Mouse (Mus musculus): ENCODE results near the gene Hipk1. TPM values are rescaled to one million over a fixed set of nuclear protein-coding genes. Genes with fewer than 3 reads are reported as not detected.

The Hipk1 gene
- polyA plus RNA-seq, 1 experiment from 2014 or later, result 11.0 TPM

DNA sequence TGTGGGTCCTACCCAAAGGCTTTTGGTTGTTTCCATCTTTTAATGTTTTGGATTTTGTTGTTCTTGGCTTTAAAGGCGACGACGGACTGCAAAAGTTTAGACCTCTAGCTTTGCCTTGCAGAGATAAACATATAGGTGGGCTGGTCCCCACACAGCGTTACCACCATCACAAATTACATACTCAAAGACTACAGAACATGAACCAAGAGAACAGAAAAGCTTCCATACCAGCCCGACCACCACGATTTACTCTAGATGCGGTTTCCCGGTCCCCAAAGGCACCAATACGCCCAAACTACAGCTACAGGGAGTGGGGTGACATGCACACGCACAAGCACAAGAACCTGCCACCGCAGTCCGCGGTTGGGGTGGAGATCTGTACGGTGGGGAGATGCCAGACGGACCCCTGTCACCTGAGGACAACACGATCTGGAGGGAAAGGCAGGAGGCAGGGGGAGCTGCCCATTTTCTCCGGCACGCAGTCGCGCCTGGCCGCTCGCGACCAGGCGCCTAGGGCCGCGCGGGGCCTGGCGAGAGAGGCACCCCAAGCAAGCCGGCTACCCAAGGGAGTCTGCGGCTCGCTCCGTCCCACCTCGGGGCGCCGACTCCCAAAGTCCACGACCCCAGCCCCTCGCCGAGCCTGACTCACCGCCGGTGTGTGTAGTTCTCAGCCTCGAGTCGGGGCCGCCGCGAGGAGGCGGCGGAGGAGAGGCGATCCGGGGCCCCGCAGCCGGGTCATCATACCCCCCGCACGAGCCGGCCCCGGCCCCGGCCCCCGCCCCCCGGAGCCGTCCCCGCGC is 817 bp downstream of the Hipk1 start:
- Histone ChIP-seq H3K4me1 (peaks cover 25% of the 10 kb centered on the region), H3K27me3 (0 out of 2 replicates have a peak, but pooled peaks cover 3% of the 10 kb centered on the region), H3K4me3 (peak overlapping the region; percentile 93), H3K36me3 (no peaks in the 10 kb centered on the region), H3K9ac (peak overlapping the region; percentile 93), H3K4me2 (replicated peaks) (peak overlapping the region; percentile 77), H3K27ac (peak overlapping the region; percentile 89), H3K9me3 (no peaks in the 10 kb centered on the region)
- WGBS, result 0% methylated on average over 48 of the region's 61 CpGs
- ATAC-seq (ENCODE audit: low FRiP score, low read depth), result peak; percentile 86

- Histone ChIP-seq H3K36me3 (no peaks in the 10 kb centered on the region), H3K4me1 (peaks cover 32% of the 10 kb centered on the region), H3K9ac (peak overlapping the region; percentile 93), H3K4me3 (peak overlapping the region; percentile 93), H3K4me2 (replicated peaks) (peak overlapping the region; percentile 77), H3K27ac (peak overlapping the region; percentile 29; the same call in 1 of the 2 replicates), H3K27me3 (0 out of 2 replicates have a peak, but pooled peaks cover 3% of the 10 kb centered on the region), H3K9me3 (no peaks in the 10 kb centered on the region)
- ATAC-seq (ENCODE audit: low FRiP score, low read depth), result no peak
- 3% methylated on average over 14 of the region's 14 CpGs for WGBS
These were observed 1.4 kb downstream of the Hipk1 start for GRCm38 (mm10) chr3:103789891-103790345.

GRCm38 (mm10) chr3:103789096-103789495 is 2.3 kb downstream of the Hipk1 start:
- ATAC-seq (ENCODE audit: low FRiP score, low read depth), result no peak
- peak overlapping the region; percentile 77 for H3K4me2 ChIP-seq (replicated peaks)
- no peaks in the 10 kb centered on the region for H3K9me3 ChIP-seq
- no peak overlapping the region for H3K9ac ChIP-seq
- peak overlapping the region; percentile 93; the same call in 1 of the 2 replicates for H3K4me3 ChIP-seq
- peaks cover 35% of the 10 kb centered on the region for H3K4me1 ChIP-seq
- 78% methylated on average over 7 of the region's 7 CpGs for WGBS
- 0 out of 2 replicates have a peak, but pooled peaks cover 2% of the 10 kb centered on the region for H3K27me3 ChIP-seq
- no peak overlapping the region for H3K27ac ChIP-seq
- no peaks in the 10 kb centered on the region for H3K36me3 ChIP-seq

- Histone ChIP-seq H3K27ac (no peak overlapping the region), H3K9me3 (no peaks in the 10 kb centered on the region), H3K27me3 (no peaks in the 10 kb centered on the region), H3K4me2 (replicated peaks) (no peak overlapping the region), H3K36me3 (no peaks in the 10 kb centered on the region), H3K9ac (no peak overlapping the region), H3K4me1 (peaks cover 35% of the 10 kb centered on the region), H3K4me3 (no peak overlapping the region)
- ATAC-seq (ENCODE audit: low FRiP score, low read depth), result no peak
- WGBS, result 75% methylated on average over 7 of the region's 7 CpGs
These were observed 4.1 kb downstream of the Hipk1 start for GRCm38 (mm10) chr3:103787225-103787624.

DNA sequence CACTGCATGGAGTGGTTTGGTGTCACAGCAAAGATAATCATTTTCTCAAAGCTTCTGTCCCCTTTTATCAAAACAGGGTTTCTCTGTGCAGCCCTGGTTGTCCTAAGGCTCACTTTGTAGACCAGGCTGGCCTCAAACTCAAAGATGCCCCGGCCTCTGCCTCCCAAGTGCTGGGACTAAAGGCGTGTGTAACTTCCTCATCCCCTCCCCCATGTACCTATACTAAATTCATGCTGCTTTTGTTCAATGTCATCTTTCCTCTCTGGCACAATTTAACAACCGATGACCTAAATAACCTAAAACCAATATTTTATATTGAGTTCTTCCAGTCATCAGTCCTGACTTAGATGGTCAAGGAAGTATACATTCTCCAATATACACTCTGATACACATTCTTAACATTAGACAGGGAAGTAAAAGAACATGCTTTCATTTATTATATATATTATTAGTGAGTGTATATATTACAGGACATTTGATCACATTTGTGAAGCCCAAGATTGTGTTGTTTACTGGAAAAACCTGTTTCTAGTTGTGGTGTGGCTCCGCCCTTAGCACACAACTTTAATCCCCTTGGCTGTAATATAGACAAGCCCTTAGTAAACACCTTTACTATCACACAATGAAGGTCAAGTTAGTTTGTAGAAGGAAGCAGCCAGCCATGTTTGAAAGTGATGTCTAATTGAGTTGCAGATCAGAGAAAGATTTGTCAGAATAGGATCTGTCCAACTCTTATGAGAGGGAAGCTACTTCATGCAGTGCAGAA is 8.3 kb downstream of the Hipk1 start:
- H3K4me1 ChIP-seq, result peaks cover 13% of the 10 kb centered on the region
- 85% methylated on average over 4 of the region's 4 CpGs for WGBS
- no peaks in the 10 kb centered on the region for H3K27me3 ChIP-seq
- ATAC-seq (ENCODE audit: low FRiP score, low read depth), result no peak
- no peaks in the 10 kb centered on the region for H3K9me3 ChIP-seq
- H3K9ac ChIP-seq, result no peak overlapping the region
- no peak overlapping the region for H3K4me3 ChIP-seq
- H3K27ac ChIP-seq, result no peak overlapping the region
- peaks cover 5% of the 10 kb centered on the region; the same call in 1 of the 2 replicates for H3K36me3 ChIP-seq
- H3K4me2 ChIP-seq (replicated peaks), result no peak overlapping the region

- WGBS, result 84% methylated on average over 5 of the region's 5 CpGs
- Histone ChIP-seq H3K4me3 (no peak overlapping the region), H3K4me1 (peaks cover 10% of the 10 kb centered on the region; the same call in 1 of the 2 replicates), H3K27me3 (no peaks in the 10 kb centered on the region), H3K9me3 (no peaks in the 10 kb centered on the region), H3K27ac (no peak overlapping the region), H3K4me2 (replicated peaks) (no peak overlapping the region), H3K9ac (no peak overlapping the region), H3K36me3 (peaks cover 19% of the 10 kb centered on the region)
- no peak for ATAC-seq (ENCODE audit: low FRiP score, low read depth)
These were observed 10.6 kb downstream of the Hipk1 start for GRCm38 (mm10) chr3:103780777-103781176.

- peaks cover 7% of the 10 kb centered on the region; the same call in 1 of the 2 replicates for H3K4me1 ChIP-seq
- H3K4me2 ChIP-seq (replicated peaks), result no peak overlapping the region
- H3K27ac ChIP-seq, result no peak overlapping the region
- H3K27me3 ChIP-seq, result no peaks in the 10 kb centered on the region
- 89% methylated on average over 3 of the region's 3 CpGs for WGBS
- H3K4me3 ChIP-seq, result no peak overlapping the region
- H3K9me3 ChIP-seq, result no peaks in the 10 kb centered on the region
- ATAC-seq (ENCODE audit: low FRiP score, low read depth), result no peak
- H3K36me3 ChIP-seq, result peaks cover 23% of the 10 kb centered on the region
- no peak overlapping the region for H3K9ac ChIP-seq
These were observed 11.1 kb downstream of the Hipk1 start for GRCm38 (mm10) chr3:103780271-103780670.

DNA sequence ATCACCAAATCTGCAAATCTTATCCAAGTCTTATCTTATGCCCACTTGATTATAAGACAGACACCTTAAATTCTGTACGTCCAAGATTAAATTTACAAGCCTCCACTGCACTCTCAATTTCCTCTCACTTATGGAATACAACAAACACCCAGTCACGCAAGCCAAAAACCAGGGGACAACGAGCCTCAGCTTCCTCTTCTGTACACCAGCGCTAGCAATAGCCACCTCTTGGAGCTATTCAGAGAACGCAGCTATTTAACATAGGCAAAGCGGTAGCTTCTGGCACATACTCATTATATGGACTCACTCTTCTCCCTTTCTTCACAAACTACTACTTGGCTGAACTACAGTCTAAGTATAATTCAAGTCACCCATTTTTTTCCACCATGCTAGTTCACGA is 12.2 kb downstream of the Hipk1 start:
- no peak overlapping the region for H3K4me2 ChIP-seq (replicated peaks)
- no peak overlapping the region for H3K9ac ChIP-seq
- peaks cover 23% of the 10 kb centered on the region for H3K36me3 ChIP-seq
- H3K27me3 ChIP-seq, result no peaks in the 10 kb centered on the region
- no peak for ATAC-seq (ENCODE audit: low FRiP score, low read depth)
- H3K9me3 ChIP-seq, result no peaks in the 10 kb centered on the region
- H3K27ac ChIP-seq, result no peak overlapping the region
- WGBS, result 86% methylated on average over 7 of the region's 7 CpGs
- H3K4me3 ChIP-seq, result no peak overlapping the region
- H3K4me1 ChIP-seq, result peaks cover 5% of the 10 kb centered on the region

DNA sequence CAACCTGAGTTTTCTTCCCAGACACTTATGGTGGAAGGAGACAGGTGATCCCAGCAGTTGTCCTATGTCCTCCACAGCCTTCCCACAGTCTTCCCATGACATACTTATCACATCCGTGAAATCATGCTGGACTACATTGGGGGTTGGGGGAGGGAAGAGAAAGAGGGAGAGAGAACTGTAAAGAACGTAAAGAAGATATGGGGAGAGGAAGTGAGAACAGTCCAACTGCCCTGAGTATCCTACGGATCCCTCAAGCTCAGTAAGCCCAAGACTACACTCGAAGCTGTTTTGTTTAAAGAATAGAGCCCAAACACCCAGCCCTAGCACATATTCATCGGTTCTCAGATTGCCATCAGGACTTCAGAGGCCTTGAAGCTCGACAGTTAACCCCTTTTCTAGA is 12.7 kb downstream of the Hipk1 start:
- Histone ChIP-seq H3K4me3 (no peak overlapping the region), H3K4me2 (replicated peaks) (no peak overlapping the region), H3K4me1 (peaks cover 5% of the 10 kb centered on the region), H3K9me3 (no peaks in the 10 kb centered on the region), H3K9ac (no peak overlapping the region), H3K36me3 (peaks cover 23% of the 10 kb centered on the region), H3K27me3 (no peaks in the 10 kb centered on the region), H3K27ac (no peak overlapping the region)
- ATAC-seq (ENCODE audit: low FRiP score, low read depth), result no peak
- 87% methylated on average over 6 of the region's 6 CpGs for WGBS

DNA sequence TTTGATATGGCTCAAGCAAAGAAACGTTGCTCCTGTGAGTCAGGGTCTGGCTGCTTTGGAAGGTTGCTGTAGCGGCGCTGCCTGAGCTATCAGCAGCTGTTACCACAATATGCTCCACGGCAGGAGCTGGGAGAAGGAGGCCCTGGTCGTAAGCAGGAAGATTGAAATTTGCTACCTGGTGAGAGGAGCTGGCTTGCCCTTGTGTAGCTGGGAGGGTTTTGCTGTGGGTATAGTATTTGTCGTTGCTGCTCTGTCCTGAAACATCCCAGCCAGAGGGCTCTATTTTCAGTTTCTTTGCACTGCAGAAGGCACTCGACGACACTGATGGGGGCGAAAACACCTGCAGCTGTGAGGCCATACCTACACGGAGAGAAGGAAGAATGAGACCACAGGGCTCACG is 13.4 kb downstream of the Hipk1 start:
- Histone ChIP-seq H3K4me3 (no peak overlapping the region), H3K27ac (no peak overlapping the region), H3K36me3 (peaks cover 23% of the 10 kb centered on the region), H3K9me3 (no peaks in the 10 kb centered on the region), H3K4me1 (peaks cover 5% of the 10 kb centered on the region), H3K4me2 (replicated peaks) (no peak overlapping the region), H3K27me3 (no peaks in the 10 kb centered on the region), H3K9ac (no peak overlapping the region)
- WGBS, result 87% methylated on average over 11 of the region's 11 CpGs
- no peak for ATAC-seq (ENCODE audit: low FRiP score, low read depth)

DNA sequence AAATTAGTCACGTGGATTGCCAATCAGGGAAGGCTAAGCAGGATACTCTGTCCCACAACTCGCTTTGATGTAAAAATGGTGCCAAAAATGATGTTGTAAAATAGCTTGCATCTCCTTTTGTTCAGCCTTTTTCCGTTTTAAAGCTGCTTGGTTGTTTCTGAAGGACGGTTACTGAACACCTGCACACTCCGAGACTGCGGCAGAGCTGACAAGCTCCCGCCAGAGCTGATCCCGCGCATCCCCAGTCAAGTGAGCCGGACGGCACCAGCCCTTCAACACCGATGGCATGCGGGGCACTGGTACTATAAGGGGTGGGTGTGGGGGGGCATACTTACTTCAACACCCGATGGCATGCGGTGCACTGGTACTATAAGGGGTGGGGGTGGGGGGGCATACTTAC is 17.4 kb downstream of the Hipk1 start:
- no peaks in the 10 kb centered on the region for H3K9me3 ChIP-seq
- H3K9ac ChIP-seq, result no peak overlapping the region
- no peak overlapping the region for H3K4me2 ChIP-seq (replicated peaks)
- ATAC-seq (ENCODE audit: low FRiP score, low read depth), result no peak
- peaks cover 18% of the 10 kb centered on the region for H3K4me1 ChIP-seq
- 77% methylated on average over 15 of the region's 15 CpGs for WGBS
- H3K36me3 ChIP-seq, result peaks cover 38% of the 10 kb centered on the region
- H3K27ac ChIP-seq, result no peak overlapping the region
- H3K4me3 ChIP-seq, result no peak overlapping the region
- no peaks in the 10 kb centered on the region for H3K27me3 ChIP-seq

- Histone ChIP-seq H3K4me1 (peaks cover 18% of the 10 kb centered on the region), H3K4me2 (replicated peaks) (no peak overlapping the region), H3K9me3 (no peaks in the 10 kb centered on the region), H3K27me3 (no peaks in the 10 kb centered on the region), H3K36me3 (peaks cover 40% of the 10 kb centered on the region), H3K4me3 (no peak overlapping the region), H3K27ac (no peak overlapping the region), H3K9ac (no peak overlapping the region)
- ATAC-seq (ENCODE audit: low FRiP score, low read depth), result no peak
- WGBS, result 79% methylated on average over 3 of the region's 3 CpGs
These were observed 17.9 kb downstream of the Hipk1 start for GRCm38 (mm10) chr3:103773508-103773907.

All from limb, embryonic 13.5 days (tissue).